Mouse (Mus musculus): ENCODE measurements around the gene Hs6st3.

- TF ChIP-seq CTCF (IDR thresholded peaks at IDR 0.05; ENCODE audit: low read depth) (no peak), EP300 (optimal IDR thresholded peaks at IDR 0.05) (no peak)
Measured at GRCm38 (mm10) chr14:119540505-119540904, 402.4 kb downstream of the Hs6st3 start.
